ENCODE assay signal across 12 mouse cellular contexts in genomic region chr2:163194543-163194942, GRCm38 (mm10). TPM values are rescaled to one million over a fixed set of nuclear protein-coding genes. Genes with fewer than 3 reads are reported as not detected.
DNase-seq lines count a peak whose midpoint lies in the region; ATAC-seq lines count a peak whose summit lies in the region.
"Had no signal": no experiment of that assay in that cellular context is flagged by ENCODE, and none has a peak within 500 bp of the region (broad histone marks: within the 10 kb centered on the region; RNA-seq: fewer than 3 reads in every experiment).

No protein-coding gene starts in this region.

- DNase-seq in heart, adult 8-10 months (ENCODE audit: low spot score), result peak; percentile 1
- no peak for DNase-seq in heart, embryonic 10.5 days (ENCODE audit: low spot score)
- peak; percentile 13 for DNase-seq in lung, postnatal 36 days
- no peak for DNase-seq in lung, adult 18-20 months
- peak; percentile 20 for DNase-seq in adrenal gland, postnatal 25 days
- DNase-seq in retina, postnatal 1 day, result no peak
- no peak for DNase-seq in embryo, embryonic 9.5 days (ENCODE audit: extremely low spot score)
- DNase-seq: cerebellum, adult 2 months had no signal

- peak; percentile 47; the same call in 1 of the 2 replicates for ATAC-seq in kidney, embryonic 16.5 days (ENCODE audit: low FRiP score, low TSS enrichment)

- 80% methylated on average over 5 of the region's 5 CpGs for WGBS in heart, embryonic 10.5 days
- WGBS in kidney, embryonic 16.5 days, result 63% methylated on average over 5 of the region's 5 CpGs

- no peak overlapping the region for H3K4me2 ChIP-seq in kidney, embryonic 16.5 days (replicated peaks; ENCODE audit: low read depth, low read length)

- H3K36me3 ChIP-seq in heart, embryonic 10.5 days, result no peaks in the 10 kb centered on the region
- no peaks in the 10 kb centered on the region for H3K36me3 ChIP-seq in kidney, embryonic 16.5 days (ENCODE audit: insufficient read depth, low read length)

- H3K4me1 ChIP-seq in heart, embryonic 10.5 days, result peaks cover 31% of the 10 kb centered on the region
- H3K4me1 ChIP-seq in kidney, embryonic 16.5 days (ENCODE audit: insufficient read depth, low read length), result peaks cover 14% of the 10 kb centered on the region; the same call in 1 of the 2 replicates

- no peak overlapping the region for H3K9ac ChIP-seq in kidney, embryonic 16.5 days (replicated peaks; ENCODE audit: low read length)

- no peak overlapping the region for H3K4me3 ChIP-seq in heart, embryonic 10.5 days
- no peak overlapping the region for H3K4me3 ChIP-seq in kidney, embryonic 16.5 days (ENCODE audit: low read length)

- no peak overlapping the region for H3K27ac ChIP-seq in heart, embryonic 10.5 days
- no peak overlapping the region for H3K27ac ChIP-seq in kidney, embryonic 16.5 days (ENCODE audit: low read length)
- H3K27ac ChIP-seq: macrophage had no signal

- H3K27me3 ChIP-seq in heart, embryonic 10.5 days (ENCODE audit: insufficient read depth, poor library complexity, severe bottlenecking), result peaks cover 11% of the 10 kb centered on the region; the same call in 1 of the 2 replicates
- H3K27me3 ChIP-seq in kidney, embryonic 16.5 days (ENCODE audit: insufficient read depth, low read length), result no peaks in the 10 kb centered on the region; the same call in 1 of the 2 replicates

- H3K9me3 ChIP-seq in heart, embryonic 10.5 days, result no peaks in the 10 kb centered on the region
- no peaks in the 10 kb centered on the region for H3K9me3 ChIP-seq in kidney, embryonic 16.5 days (ENCODE audit: low read length)

RNA-seq across cellular contexts. Expression of gene Tox2, which starts 8.4 kb away (rescaled TPM):
- total RNA-seq in heart, adult 8-10 months (2022), result 1 to 10 TPM in 2 of 4 experiments, under 1 TPM in 2; 0.66 to 2.7 (median 1.0) TPM
- 1.7 and 2.0 TPM in 2 replicates for polyA plus RNA-seq in heart, embryonic 10.5 days (2016; fragmentation: Nextera tagmentation; extraction: Ambion mirVana)
- total RNA-seq in adrenal gland, postnatal 25 days (2021), result 2.7 and 3.0 TPM in 2 replicates
- polyA plus RNA-seq in kidney, embryonic 16.5 days (2015; fragmentation: Nextera tagmentation; extraction: Ambion mirVana), result 1.8 and 2.0 TPM in 2 replicates
- total RNA-seq: CH12.LX; granulocyte monocyte progenitor cell, adult 5-6 weeks had no signal

Comparison
In these comparisons a context has a peak if more than half of its experiments do, and no peak if none do; other contexts are left out.
1. DNase-seq: peak in heart, adult 8-10 months (single experiment), lung, postnatal 36 days (single experiment) and adrenal gland, postnatal 25 days (single experiment); none in heart, embryonic 10.5 days (single experiment), lung, adult 18-20 months (0 of 2), retina, postnatal 1 day (single experiment) and embryo, embryonic 9.5 days (single experiment).